Mouse (Mus musculus) left cerebral cortex, postnatal 36 days (tissue): Measurements from ENCODE around the gene Pck1. TPM values are rescaled to one million over a fixed set of nuclear protein-coding genes. Genes with fewer than 3 reads are reported as not detected.
A peak's percentile ranks its signal among the peaks of the same experiment; 100 is the strongest.

Experiments
- DNase-seq, 2 experiments: peaks; one replicate each; pipeline ENCODE4 v3.0.0; 2021 to 2022; ENCODE audit warnings: low spot score in 2 of 2, mixed read lengths in 1 of 2
- intact Hi-C: fragments of 180-260 bp; cut with DNase I; formaldehyde crosslinking; loops from one replicate; pipeline ENCODE4 v1.15.1; 2025
- total RNA-seq, 2 experiments: library from RNA; stranded (reverse); gene quantifications; 2 replicates each; pipeline ENCODE4 v1.2.3; 2021

Gene Pck1
- total RNA-seq, 2 experiments from 2014 or later: not detected

- peak; percentile 77 to 78 for DNase-seq
- intact Hi-C loops: loop anchor here (1.0 to 10.0 kb wide), 2 partner anchors 376 to 1099 kb away; partner anchors contain the start of gene Gnas
These were observed 33.4 kb downstream of the Pck1 start for GRCm38 (mm10) chr2:173186047-173186943.

GRCm38 (mm10) chr2:173187182-173187855, 34.5 kb downstream of the Pck1 start:
- DNase-seq: no peak
- intact Hi-C loops: loop anchor here (10.0 kb wide), 1 partner anchor 1097 kb away; the partner anchor contains the start of gene Gnas

- no peak for DNase-seq
- intact Hi-C loops: no loop called here
These were observed 41.9 kb downstream of the Pck1 start for GRCm38 (mm10) chr2:173194796-173195195.

- DNase-seq: no peak
- intact Hi-C loops: no loop called here
These were observed 50.3 kb downstream of the Pck1 start for GRCm38 (mm10) chr2:173202924-173203689.

GRCm38 (mm10) chr2:173203726-173204125, 50.9 kb downstream of the Pck1 start:
- intact Hi-C loops: no loop called here
- DNase-seq: no peak

- DNase-seq: no peak
- intact Hi-C loops: no loop called here
These were observed 51.8 kb downstream of the Pck1 start for GRCm38 (mm10) chr2:173204671-173205070.

GRCm38 (mm10) chr2:173205563-173206099, 52.8 kb downstream of the Pck1 start:
- intact Hi-C loops: no loop called here
- DNase-seq: no peak

- intact Hi-C loops: no loop called here
- no peak for DNase-seq
These were observed 54.2 kb downstream of the Pck1 start for GRCm38 (mm10) chr2:173207051-173207450.

Other genes starting within 250 kb of the Pck1 start
- 10 to 100 TPM in 1 of 2 experiments, 1 to 10 TPM in 1; 9.4 to 12.7 TPM for gene Bmp7, start 212.7 kb upstream of the Pck1 start, total RNA-seq
- gene Spo11, start 175.3 kb upstream of the Pck1 start, total RNA-seq: under 1 TPM; 0.17 to 0.70 TPM
- 10 to 100 TPM; 57.9 to 58.8 TPM for gene Rae1, start 152.9 kb upstream of the Pck1 start, total RNA-seq
- 1 to 10 TPM; 3.0 to 3.6 TPM for gene Rbm38, start 132.6 kb upstream of the Pck1 start, total RNA-seq
- under 1 TPM in 1 of 2 experiments, not detected in 1; 0.11 TPM for gene Ctcfl, start 33.5 kb upstream of the Pck1 start, total RNA-seq
- not detected for gene Zbp1, start 65.9 kb downstream of the Pck1 start, total RNA-seq
- 10 to 100 TPM; 38.2 to 50.7 TPM for gene Pmepa1, start 123.5 kb downstream of the Pck1 start, total RNA-seq